Mouse (Mus musculus) kidney, adult 11 months (tissue): ENCODE data around the gene Adk.
A peak's percentile ranks its signal among the peaks of the same experiment; 100 is the strongest.

Experiments
- DNase-seq: peaks from one replicate; pipeline ENCODE4 v3.0.0; 2022

The Adk gene

DNA sequence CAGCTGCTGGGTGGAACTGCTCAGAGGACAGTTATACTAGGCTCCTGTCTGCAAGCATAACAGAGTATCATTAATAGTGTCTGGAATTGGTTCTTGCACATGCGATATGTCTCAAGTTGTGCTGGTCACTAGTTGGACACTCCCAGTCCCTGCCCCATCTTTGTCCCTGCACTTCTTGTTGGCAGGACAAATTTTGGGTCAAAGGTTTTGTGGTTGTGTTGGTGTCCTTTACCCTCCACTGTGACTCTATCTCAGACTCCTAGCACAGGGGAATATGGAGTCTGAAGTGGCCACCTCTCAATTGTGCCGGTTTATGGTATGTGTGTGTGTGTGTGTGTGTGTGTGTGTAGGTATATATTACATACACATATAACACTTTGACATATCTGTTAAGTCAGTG lies 225.9 kb downstream of the Adk start:
- DNase-seq = no peak

GRCm38 (mm10) chr14:21278907-21279535 lies 226.6 kb downstream of the Adk start:
- DNase-seq = no peak

GRCm38 (mm10) chr14:21280451-21280850 lies 228.1 kb downstream of the Adk start:
- peak; percentile 21 for DNase-seq

- DNase-seq = no peak
Measured at GRCm38 (mm10) chr14:21281506-21281905, 229.1 kb downstream of the Adk start.

DNA sequence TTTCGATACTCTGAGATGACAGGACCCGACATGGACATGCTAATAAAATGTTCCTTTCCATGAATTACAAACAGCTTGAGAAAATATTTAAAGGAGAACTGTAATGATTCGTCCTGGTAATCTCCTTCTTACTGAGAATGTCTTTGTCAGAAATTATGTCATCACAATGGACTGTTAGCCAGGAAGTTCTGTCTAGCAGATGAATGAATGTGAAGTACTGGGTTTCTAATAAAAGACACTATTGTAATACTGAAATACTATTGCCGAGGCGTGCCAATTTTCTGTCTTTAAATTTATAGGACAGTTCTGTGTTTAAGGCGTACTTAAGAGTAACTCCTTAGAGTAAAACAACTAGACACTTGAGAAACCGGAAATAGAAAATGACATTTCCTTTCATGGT lies 231.7 kb downstream of the Adk start:
- no peak for DNase-seq

GRCm38 (mm10) chr14:21284847-21285246 lies 232.5 kb downstream of the Adk start:
- DNase-seq = no peak

DNA sequence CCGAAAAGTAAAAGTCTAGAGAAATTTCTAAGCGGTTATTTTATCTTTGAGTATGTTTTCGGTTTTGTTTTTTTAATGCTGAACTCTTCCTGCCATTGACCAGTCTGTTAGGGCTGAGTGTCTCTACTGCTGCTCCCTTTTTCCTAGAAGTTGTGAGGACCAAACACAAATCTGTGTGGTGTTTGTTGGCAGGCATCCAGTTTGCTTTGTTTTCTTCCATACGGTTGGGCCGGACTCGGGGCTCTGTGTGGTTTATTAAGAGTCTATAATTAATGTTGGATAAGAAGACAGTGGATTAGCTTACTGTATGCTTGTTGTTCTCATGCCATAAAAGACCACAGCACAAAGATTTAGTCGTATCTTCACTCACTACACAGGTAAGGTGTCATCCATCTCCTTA lies 233.9 kb downstream of the Adk start:
- no peak for DNase-seq

DNA sequence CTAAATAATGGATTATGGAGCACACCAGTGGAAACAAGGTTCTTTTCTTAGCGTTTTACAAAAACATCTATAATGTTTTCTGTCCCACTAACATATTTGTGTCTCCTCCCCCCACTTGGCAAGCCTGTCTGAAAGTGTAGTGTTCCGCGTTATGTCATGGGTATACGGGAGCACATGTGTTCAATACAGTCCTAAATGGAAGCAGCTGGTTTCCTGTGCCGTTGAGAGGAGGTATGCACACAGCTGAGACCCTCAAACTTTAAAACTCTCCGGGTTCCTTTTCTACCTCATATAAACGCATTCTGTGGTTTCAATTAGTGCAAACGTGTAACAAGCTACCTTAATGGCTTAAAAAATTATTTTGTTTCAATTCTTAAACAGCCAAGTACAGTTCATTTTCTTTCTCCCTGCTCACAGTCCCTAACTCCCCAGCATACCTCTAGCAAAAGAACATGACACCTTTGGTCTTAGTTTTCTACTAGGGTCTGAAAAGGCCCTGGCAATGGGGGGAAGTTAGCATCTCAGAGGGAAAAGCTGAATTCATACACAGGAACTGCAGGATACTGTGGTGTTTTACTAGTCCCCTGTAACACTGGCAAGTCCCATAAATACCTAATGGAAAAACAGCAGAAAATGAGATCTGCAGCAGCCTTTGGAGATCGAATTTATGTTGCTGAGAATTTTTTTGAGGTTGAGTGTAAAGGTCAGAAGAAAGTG lies 235.5 kb downstream of the Adk start:
- no peak for DNase-seq

- DNase-seq = no peak
Measured at GRCm38 (mm10) chr14:21299743-21300142, 247.4 kb downstream of the Adk start.

DNA sequence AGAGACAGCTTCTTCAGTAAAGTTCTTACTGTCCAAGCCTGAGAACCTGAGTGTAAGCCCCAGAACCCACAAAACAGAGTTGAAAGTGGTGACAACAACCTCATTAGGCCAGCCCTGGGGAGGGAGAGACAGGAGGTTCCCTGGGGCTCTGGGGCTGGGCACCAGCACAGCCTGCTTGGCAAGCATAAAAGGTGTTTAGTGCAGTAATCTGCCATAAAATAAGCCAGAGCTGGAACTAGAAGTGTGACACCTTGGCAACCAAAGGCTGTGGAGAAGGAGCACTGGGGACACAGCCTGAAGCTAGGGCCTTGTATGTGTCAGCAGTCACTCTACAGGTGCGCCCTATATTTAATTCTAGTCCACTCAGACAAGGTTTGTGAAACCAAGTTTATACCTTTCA lies 252.4 kb downstream of the Adk start:
- DNase-seq = peak; percentile 9

DNA sequence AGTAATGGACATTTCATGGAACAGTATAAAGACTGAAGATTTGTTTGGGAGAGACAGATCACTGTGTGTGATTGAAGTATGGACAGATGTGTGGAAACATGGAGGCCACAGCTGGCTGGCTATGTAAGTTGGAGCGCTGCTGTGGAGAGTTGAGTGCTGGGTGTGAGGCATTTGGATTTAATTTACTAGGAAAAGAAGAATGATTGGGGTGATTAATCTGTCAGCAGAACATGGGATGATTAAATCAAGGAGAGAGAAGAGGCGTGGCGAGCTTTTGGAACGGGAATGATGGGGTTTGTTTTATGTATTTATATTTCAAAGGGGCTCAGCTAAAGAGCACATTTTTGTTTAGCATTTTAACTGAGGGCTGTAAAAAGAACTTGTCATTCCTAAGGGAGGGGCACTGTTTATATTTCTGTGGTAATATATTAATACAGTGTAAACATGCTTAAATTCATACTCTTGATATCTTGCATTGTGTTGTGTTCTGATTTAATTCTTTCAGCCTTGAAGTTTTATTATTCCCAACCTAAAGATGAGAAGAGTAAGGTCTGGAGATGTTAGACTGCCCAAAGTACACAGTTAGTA lies 256.1 kb downstream of the Adk start:
- no peak for DNase-seq

DNA sequence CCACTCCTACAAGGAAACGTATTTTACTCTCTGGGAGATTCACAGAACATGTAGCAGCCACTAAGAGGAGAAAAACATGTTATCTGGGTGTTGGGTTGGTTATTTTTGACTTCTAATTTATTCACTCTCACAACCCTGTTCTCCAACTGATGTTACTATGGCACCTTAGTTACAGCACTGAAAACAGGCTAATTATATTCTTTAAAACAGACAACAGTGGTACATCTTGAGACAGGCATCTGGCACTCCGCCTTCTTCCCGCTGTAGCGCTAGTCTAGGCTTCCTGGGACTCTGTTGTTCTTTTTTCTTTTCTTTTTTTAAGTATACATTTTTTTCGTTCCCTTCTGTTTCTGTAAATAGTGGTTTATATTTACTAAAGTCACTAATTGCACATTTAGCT lies 258.2 kb downstream of the Adk start:
- DNase-seq = no peak

- no peak for DNase-seq
Measured at GRCm38 (mm10) chr14:21313561-21314342, 261.4 kb downstream of the Adk start.

DNA sequence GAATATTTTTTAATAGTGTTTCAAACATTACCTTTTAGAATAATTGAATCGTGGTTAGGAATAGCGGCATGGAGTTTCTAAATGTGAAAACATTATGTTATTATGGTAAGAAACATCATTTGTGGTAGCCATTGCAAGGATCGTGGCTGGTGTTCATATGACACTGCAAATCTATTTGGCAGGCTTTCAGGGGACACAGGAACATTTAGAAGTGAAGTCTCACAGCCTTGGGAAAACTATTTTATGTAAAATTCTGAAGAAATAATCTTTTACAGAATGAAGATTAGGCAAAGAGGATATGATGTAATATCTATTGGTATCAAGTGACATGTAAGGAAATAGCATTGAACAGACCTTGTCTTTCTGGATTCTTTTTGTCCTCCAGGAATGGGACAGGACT lies 262.1 kb downstream of the Adk start:
- DNase-seq = no peak

DNA sequence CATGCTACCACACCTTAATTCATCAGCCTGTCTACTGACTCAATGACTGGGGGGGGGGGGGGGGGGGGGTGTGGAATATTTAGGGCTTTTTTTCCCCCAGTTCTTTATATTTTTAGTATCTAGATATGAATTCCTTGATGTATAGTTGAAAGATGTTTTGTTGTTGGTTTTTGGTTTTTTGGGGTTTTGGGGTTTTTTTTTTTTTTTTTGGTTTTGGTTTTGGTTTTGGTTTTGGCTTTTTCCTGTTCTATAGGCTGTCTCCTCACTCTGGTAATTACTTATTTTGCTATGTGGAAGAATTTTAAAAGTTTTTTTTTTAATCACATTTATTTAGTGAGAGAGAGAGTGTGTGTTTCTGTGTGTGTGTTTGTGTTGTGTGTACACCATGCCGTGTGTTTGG lies 282.5 kb downstream of the Adk start:
- no peak for DNase-seq

DNA sequence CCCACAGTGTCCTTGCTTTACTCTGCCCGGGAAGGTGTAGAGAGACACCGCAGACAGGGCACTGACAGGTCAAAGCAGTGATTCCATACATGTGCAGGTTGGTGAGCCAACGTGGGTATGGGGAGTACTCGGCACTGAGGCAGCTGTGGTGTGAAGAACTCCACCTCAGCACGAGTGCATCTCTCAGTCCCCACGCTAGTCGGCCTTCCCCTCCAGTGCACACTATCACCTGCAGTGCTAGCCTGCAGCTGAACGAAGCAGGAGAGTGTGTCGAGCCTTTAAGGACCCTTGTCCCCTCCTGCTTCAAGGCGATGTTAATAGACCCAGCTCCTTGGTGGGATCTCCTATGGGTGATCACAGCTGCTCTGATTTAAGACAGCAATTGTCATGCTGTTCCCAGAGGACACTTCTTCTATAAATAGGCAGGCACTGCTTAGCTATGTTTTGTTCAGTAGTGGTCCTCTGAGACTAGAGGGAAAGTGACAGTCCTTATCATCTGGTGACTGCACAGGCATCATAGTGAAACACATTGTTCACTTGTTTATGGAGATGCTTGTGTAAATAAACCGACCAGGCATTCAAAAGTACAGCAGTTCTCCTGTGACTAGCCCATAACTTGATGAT lies 283.4 kb downstream of the Adk start:
- DNase-seq = no peak

GRCm38 (mm10) chr14:21337948-21338347 lies 285.6 kb downstream of the Adk start:
- no peak for DNase-seq

DNA sequence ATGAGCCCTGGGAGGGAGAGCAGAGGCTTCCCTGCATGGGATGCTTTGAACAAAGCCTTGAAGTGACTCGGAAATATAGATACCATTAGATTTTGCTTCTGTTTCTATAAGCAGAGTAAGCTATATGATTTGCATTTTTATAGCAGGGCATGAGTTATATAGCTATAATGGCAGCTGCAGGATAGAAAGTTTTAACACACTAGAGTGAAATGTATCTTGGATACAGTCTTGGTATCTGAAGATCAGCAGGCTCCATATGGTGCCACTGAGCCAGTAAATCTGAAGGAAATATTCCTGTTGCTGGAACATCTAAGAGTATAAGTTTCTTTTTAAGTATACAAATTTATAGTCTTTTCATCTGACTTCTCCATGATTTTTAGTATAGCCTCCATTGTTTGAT lies 288.8 kb downstream of the Adk start:
- DNase-seq = no peak

GRCm38 (mm10) chr14:21342984-21343383 lies 290.6 kb downstream of the Adk start:
- DNase-seq = no peak

DNA sequence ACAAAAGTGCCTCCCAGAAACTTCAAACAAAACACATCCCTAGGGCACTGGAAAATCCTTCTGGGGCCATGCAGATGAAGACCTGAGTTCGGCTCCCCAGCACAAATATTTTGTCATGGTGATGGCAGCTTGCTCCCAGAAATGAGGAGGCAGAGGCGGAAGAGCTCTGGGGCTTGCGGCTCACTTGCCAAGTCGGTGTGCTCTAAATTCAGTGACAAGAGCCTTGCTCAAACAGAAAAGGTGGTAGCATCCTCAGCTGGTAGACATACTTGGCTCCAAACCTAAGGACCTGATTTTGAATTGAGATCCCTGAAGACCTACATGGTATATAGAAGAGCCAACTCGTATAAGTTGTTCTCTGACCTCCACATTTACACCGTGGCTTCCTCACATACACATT lies 292.5 kb downstream of the Adk start:
- DNase-seq = no peak

DNA sequence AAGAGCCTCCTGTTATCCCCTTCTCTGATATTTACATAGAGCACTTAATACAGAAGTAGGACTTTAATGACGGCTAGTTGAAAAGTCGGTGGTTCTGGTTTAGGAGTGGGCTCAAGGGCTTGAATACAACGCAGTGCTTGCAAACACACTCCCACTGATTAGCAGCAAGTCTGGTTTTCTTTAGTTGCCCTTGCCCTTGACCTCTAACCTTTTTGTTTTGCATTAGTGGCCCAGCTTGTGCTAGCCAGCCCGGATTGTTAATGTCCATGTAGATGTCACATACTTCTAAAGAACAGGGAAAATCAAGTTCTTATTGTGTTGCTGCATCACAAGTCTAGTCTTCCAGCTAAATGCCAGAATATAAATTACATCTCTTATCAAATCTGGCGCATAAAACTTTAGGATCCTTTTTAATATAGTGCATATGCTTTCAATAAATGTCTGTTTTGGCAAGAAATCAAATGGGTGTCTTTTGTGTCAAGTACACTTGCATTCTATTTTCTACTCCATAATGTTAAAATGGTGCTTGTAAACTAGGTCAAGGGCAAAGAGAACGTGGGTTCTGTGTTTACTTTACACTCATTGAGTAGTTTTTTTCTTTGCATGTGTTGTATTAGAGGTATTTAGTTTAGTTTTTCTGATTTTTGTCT lies 296.4 kb downstream of the Adk start:
- DNase-seq = no peak

- no peak for DNase-seq
Measured at GRCm38 (mm10) chr14:21351646-21352045, 299.3 kb downstream of the Adk start.

DNA sequence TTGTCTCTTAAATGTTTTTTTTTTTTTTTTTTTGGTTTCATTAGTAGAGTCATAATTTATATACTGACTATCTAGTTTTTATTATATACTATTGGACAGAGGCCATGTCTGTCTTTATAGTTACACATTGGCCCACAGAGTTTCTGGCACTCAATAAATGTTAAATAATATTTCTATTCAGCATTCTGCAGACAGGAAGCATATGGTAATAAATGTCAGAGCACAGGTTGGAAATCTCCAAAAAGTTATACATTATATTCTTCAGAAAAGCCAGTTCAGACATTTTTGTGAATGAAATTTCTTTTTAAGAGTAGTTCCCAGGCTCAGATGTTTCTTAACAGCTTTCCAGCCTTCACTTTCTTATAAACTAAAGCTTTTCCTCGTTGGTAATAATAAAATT lies 303.9 kb downstream of the Adk start:
- DNase-seq = no peak
